Mouse (Mus musculus) cortical plate, adult 2 months (tissue): ENCODE measurements at regions not wholly inside any gene's neighbourhood (a gene's known extent, or its start where the extent isn't known, plus 50 kb on each side); places are given as distances from the start of the nearest gene placed in this dataset.

Experiments
- H3K27ac ChIP-seq: fragments of 200-500 bp; 2 replicates; pipeline ENCODE4 v1.5.1; 2012; ENCODE audit warnings: low read length, control low read depth, inconsistent platforms; ENCODE audit not compliant: insufficient read depth
- H3K4me1 ChIP-seq: fragments of 200-500 bp; 2 replicates; pipeline ENCODE4 v1.6.1; 2011; ENCODE audit warnings: low read length; ENCODE audit not compliant: control insufficient read depth, insufficient read depth
- H3K4me3 ChIP-seq: fragments of 200-500 bp; 2 replicates; pipeline ENCODE4 v1.5.1; 2011; ENCODE audit warnings: mild to moderate bottlenecking, low read length, control low read depth; ENCODE audit not compliant: insufficient read depth
- CTCF ChIP-seq: fragments of 200-500 bp; IDR thresholded peaks from 2 replicates; pipeline ENCODE4 v1.5.1; 2011; ENCODE audit warnings: mild to moderate bottlenecking, control low read depth, low read length; ENCODE audit not compliant: insufficient read depth; ENCODE audit errors: extremely low read depth
- POLR2A ChIP-seq: fragments of 200-500 bp; IDR thresholded peaks from 2 replicates; pipeline ENCODE4 v1.6.1; 2011; ENCODE audit warnings: mild to moderate bottlenecking, low read length, control low read depth; ENCODE audit not compliant: insufficient read depth; ENCODE audit errors: extremely low read depth

DNA sequence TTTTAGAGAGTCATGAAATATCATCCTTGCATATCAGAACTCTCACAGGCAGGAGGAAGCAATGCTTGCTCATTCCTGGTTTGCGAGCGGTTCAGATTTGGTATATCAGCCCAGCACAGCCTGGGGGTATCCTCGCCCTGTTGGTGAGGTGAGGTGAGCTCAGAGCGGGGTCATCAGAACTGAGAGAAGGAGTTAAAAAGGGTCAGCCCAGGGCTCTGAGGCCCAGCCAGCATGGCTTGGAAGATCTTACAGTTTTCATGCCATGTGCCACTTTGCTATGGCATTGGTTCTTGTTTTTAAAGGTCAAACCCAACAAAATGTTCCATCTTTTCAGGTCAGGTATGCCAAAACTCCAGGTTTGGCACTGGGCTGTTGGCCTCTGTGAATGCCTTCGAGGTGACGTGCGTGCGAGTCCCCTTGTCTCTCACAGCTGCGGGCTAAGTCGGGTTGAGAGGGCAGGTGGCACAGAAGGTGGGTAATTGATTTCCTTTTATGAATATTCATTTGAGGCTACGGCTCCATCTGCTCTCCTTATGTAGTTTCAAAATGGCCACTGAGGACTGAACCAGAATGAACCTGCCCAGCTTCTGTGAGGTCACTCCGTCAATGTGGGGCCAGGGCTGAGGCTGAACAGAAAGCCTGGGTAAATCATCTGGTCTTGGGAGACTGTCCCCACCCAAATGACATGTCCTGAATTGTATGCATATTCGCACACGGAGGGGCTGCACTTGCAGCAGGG is 86.3 kb downstream of the Hhipl2 start:
- H3K4me1 ChIP-seq = no peaks in the 10 kb centered on the region
- no peak for TF ChIP-seq POLR2A
- TF ChIP-seq CTCF = no peak
- no peak overlapping the region for H3K4me3 ChIP-seq
- no peak overlapping the region for H3K27ac ChIP-seq

DNA sequence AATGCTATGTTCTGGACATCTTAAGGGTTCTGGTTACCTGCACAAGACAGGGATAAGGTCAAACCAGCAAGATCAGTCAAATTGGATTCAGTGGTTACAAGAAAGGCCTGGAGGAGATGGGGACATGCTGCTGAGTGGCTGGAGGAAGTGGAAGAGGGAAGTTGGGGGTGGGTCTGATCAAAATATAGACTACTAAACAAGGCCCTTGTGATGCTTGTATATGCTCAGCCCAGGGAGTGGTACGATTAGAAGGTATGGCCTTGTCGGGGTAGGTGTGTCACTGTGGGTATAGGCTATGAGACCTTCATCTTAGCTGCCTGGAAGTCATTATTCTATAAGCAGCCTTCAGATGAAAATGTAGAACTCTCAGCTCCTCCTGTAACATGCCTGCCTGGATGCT is 89.9 kb downstream of the Hhipl2 start:
- no peak for TF ChIP-seq POLR2A
- TF ChIP-seq CTCF = no peak
- Histone ChIP-seq H3K4me3 (no peak overlapping the region), H3K4me1 (no peaks in the 10 kb centered on the region), H3K27ac (no peak overlapping the region)

DNA sequence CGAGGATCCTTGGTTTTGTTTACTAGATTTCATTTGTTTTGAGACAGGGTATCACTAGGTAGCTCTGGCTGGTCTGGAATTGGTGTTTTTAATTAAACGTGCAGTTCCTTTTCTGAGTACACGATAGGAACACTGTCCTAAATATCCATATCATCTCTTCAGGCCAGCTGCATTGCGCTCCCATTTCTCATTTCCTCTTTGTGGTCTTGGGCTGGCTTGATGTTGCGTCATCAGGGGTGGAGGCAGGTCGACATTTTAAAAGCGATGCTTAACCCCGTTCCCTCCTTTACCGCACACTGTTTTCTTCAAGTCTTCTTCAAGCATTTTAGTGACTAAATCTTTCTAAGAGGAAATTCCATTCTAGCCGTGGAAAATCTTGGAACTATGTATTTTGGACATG is 92.7 kb downstream of the Hhipl2 start:
- no peak overlapping the region for H3K4me3 ChIP-seq
- H3K27ac ChIP-seq = no peak overlapping the region
- no peaks in the 10 kb centered on the region for H3K4me1 ChIP-seq
- TF ChIP-seq POLR2A = no peak
- no peak for TF ChIP-seq CTCF

DNA sequence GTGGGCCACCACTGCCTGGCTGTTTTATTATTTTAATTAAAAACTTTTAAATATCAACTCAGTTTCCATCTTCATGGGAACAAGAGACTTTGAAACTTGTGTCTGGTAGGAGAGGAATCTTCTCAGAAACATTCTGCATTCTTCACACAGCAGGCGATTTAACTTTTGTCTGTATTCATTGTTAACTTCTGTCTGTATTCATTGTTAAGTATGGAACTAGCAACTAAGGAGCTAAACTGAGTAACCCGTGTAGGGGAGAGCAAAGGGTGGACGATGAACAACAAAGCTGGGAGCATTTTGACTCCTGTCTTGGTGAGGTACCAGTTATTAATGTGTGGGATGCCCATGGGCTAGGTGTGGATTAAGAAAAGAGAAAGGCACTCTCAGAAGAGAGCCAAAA is 95.9 kb downstream of the Hhipl2 start:
- H3K4me3 ChIP-seq = no peak overlapping the region

DNA sequence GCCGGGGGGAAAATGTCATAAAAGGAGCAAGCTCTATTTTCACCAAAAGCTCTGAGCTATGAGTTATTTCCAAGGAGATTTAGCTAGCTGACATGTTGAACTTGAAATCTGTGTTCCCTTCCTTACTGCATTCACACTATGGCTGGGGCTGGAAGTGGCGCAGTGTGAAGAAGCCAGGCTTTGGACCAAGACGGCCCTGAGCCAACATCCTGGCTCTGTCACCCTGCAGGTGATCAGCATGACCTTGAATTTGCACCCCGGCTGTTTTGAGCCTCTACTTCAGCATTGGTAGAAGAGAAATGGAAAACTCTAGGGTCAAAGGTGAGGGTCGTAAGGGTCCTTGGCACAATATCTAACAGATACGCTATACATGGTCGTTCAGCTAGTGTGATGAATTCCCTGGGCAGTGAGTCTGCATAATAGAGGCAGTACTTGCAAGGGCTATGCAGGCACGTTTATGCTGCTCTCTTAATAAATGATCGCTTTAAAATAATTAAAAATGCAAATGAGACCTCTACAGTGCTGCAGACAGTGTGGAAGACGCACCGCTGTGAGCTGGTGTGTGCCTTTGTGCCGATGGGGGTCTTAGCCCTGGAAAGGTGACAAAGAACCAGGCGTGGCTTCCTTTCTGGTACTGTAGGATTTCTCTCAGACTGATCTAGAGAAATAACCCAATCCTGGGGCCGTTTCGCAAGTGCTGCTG is 96.4 kb downstream of the Hhipl2 start:
- H3K27ac ChIP-seq = no peak overlapping the region
- TF ChIP-seq CTCF (no peak), POLR2A (no peak)
- no peaks in the 10 kb centered on the region for H3K4me1 ChIP-seq
- H3K4me3 ChIP-seq = no peak overlapping the region

More for the DNA sequence above, 95.9 kb downstream of the Hhipl2 start:
- TF ChIP-seq CTCF (no peak), POLR2A (no peak)
- Histone ChIP-seq H3K4me1 (no peaks in the 10 kb centered on the region), H3K27ac (no peak overlapping the region)

DNA sequence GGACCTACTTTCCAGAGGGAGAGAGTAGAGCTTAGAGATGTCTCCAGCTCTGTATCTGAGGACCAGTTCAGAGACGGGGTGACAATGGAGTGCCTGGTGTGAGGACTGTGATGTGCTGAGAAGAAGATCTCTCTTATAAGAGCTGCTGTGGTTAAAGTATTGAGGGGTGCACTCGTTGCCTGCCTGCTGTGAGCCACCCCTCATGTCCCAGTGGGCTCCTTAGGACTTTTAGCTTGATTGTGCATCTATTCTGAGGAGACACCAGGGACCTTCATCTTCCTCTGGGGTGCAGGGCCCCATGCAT is 96.9 kb downstream of the Hhipl2 start:
- Histone ChIP-seq H3K27ac (no peak overlapping the region), H3K4me3 (no peak overlapping the region), H3K4me1 (no peaks in the 10 kb centered on the region)
- TF ChIP-seq CTCF (no peak), POLR2A (no peak)

DNA sequence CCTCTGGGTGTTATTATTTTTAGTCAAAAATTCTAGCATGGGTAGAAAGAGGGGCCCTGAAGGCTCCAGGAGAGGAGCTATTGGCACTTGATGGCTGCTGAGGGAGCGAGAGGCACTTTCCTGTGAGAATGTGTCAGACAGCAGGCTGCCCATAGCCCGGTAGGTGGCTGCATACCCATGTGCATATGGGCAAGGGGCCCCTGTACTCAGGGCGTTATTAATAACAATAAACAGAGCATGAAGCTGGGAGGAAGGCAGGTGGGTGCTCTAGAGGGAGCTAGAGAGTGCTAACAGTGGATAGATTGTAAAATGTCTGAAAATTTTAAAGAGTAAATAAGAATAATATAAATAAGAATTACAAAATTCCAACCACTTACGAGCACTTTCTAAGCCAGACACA is 98.2 kb downstream of the Hhipl2 start:
- no peak overlapping the region for H3K27ac ChIP-seq
- no peak overlapping the region for H3K4me3 ChIP-seq
- TF ChIP-seq POLR2A = no peak
- no peak for TF ChIP-seq CTCF
- no peaks in the 10 kb centered on the region for H3K4me1 ChIP-seq

DNA sequence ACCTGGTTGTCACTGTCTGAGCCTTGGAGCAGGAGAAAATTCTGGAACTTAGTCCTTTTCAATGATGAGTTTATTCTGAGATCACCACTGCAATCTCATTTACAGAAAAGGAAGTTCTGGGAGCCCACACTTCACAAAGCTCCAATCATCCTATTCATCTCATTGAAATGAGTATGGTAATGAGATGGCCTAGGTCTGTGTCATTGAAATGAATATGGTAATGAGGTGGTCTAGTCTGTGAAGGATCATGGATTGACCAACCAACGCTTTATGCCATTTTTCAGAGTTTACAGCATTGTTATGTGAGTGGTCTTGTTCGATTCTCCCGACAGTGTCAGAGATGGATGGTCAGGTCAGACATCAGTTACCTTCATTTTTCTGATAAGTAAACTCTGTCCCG is 99.2 kb downstream of the Hhipl2 start:
- Histone ChIP-seq H3K27ac (no peak overlapping the region), H3K4me1 (no peaks in the 10 kb centered on the region), H3K4me3 (no peak overlapping the region)
- TF ChIP-seq POLR2A (no peak), CTCF (no peak)

DNA sequence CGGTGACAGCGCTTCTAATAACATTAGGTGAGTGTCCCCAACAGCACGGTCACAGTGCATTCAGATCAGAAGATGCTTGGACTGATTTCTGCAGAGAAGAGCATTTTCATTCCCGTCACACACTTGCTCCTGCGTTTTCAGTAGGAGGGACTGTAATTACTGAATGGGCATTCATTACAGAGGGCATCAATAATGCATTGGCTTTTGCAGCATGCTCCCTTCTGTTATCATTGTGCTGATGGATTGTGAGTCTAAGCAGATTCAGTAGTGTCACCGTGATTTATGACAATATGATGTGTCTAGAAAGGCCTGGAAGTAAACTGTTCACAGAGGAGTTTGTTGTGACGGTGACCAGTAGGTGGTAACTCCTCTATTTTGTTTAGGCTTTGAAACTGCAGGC is 103.6 kb downstream of the Hhipl2 start:
- H3K4me1 ChIP-seq = no peaks in the 10 kb centered on the region

DNA sequence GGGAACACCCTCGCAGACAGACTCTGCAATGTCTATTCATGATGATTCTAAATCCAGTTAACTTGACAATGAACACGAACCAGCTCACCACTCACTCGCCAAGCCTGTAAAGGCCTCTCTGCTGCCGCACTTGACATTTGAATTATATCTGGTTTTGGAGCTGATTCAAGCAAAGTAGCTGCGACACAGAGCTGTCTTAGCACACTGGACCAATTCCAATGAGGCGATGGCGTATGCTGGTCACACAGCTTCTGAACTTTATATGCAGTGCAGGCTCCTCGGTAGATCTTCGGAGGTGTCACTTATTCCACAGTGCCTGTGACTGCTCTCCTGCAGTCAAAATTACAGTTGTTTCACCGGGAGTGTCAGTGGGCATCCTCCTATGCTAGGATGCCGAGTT is 115.4 kb downstream of the Hhipl2 start:
- no peak for TF ChIP-seq POLR2A
- TF ChIP-seq CTCF = no peak
- H3K27ac ChIP-seq = no peak overlapping the region
- H3K4me3 ChIP-seq = no peak overlapping the region
- H3K4me1 ChIP-seq = no peaks in the 10 kb centered on the region

More for the DNA sequence above, 103.6 kb downstream of the Hhipl2 start:
- Histone ChIP-seq H3K27ac (no peak overlapping the region), H3K4me3 (no peak overlapping the region)
- no peak for TF ChIP-seq POLR2A
- TF ChIP-seq CTCF = no peak
